8 mouse cellular contexts compared by ENCODE assay signal in the genomic region with DNA sequence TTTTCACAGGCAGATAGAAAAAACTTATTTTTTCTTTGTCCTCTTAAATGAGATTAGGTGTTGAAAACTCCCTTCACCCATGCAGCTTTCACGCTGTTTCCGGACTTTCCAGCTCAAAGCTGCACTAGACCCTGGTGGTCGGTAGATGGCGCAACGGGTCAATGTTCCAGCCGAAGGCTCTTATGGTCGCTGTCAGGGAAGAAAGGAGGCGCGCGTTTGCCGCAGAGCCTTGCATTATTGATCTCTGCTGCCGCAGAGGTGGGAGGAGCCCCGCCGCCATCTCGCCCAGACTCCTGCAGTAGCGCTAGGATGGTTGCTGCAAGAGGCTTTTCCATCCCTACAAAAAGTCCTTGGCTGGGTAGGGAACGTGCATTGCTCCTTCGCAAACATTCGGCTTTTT. TPM values are rescaled to one million over a fixed set of nuclear protein-coding genes. Genes with fewer than 3 reads are reported as not detected.
DNase-seq lines count a peak whose midpoint lies in the region; ATAC-seq lines count a peak whose summit lies in the region.

No protein-coding gene starts in this region.

- no peaks in the 10 kb centered on the region for H3K9me3 ChIP-seq in hindbrain, embryonic 16.5 days (ENCODE audit: control insufficient read depth, low read length)

- peaks cover 28% of the 10 kb centered on the region for H3K4me1 ChIP-seq in hindbrain, embryonic 16.5 days (ENCODE audit: control insufficient read depth, insufficient read depth, low read depth, low read length)

- peak; percentile 70 for DNase-seq in WW6 (ENCODE audit: low read depth, low spot score)
- peak; percentile 95 for DNase-seq in cerebellum, postnatal 4 days (ENCODE audit: low spot score in 2 of 2)
- peak; percentile 91 for DNase-seq in gastrocnemius, adult 18-20 months (ENCODE audit: low spot score)
- DNase-seq in left cerebral cortex, adult 18-20 months (ENCODE audit: low spot score in 2 of 2) = peak; percentile 94
- peak; percentile 93 for DNase-seq in right cerebral cortex, adult 18-20 months
- peak; percentile 61 for DNase-seq in urinary bladder, postnatal 10 days (ENCODE audit: low spot score)

- H3K36me3 ChIP-seq in hindbrain, embryonic 16.5 days (ENCODE audit: control insufficient read depth, insufficient read depth, low read length) = no peaks in the 10 kb centered on the region
- no peaks in the 10 kb centered on the region for H3K36me3 ChIP-seq in macrophage (ENCODE audit: inconsistent target)

- H3K9ac ChIP-seq in hindbrain, embryonic 16.5 days (ENCODE audit: low read depth, low read length) = peak overlapping the region; percentile 72

- WGBS in hindbrain, embryonic 16.5 days = under 1% methylated on average over 19 of the region's 19 CpGs
- under 1% methylated on average over 19 of the region's 19 CpGs for WGBS in macrophage (ENCODE audit: missing documents)

- H3K79me2 ChIP-seq in macrophage (ENCODE audit: inconsistent target) = no peaks in the 10 kb centered on the region

- peak overlapping the region; percentile 98 for H3K27ac ChIP-seq in hindbrain, embryonic 16.5 days (ENCODE audit: low read depth, low read length)
- H3K27ac ChIP-seq in macrophage = peak overlapping the region; percentile 65

- ATAC-seq in hindbrain, embryonic 16.5 days = peak; percentile 90

- peak overlapping the region; percentile 47 for H3K4me3 ChIP-seq in hindbrain, embryonic 16.5 days (ENCODE audit: low read length)
- peak overlapping the region; percentile 43 for H3K4me3 ChIP-seq in macrophage (ENCODE audit: inconsistent target)

- peak overlapping the region; percentile 82 for H3K4me2 ChIP-seq in hindbrain, embryonic 16.5 days (ENCODE audit: low read length)

- H3K27me3 ChIP-seq in hindbrain, embryonic 16.5 days (replicated peaks; ENCODE audit: control insufficient read depth, insufficient read depth, low read length) = no peaks in the 10 kb centered on the region

RNA-seq across cellular contexts. Expression of a gene that starts 7.5 kb away (rescaled TPM):
- total RNA-seq in gastrocnemius, adult 18-20 months (2021) = not detected
- polyA plus RNA-seq in hindbrain, embryonic 16.5 days (2015; fragmentation: Nextera tagmentation; extraction: Ambion mirVana) = 0.61 and 0.69 TPM in 2 replicates
- total RNA-seq in left cerebral cortex, adult 18-20 months (2021) = under 1 TPM; 0.23 to 0.60 TPM
- total RNA-seq in macrophage (2018; cell fraction: chromatin; rRNA removed) = not detected
- total RNA-seq in macrophage (2018; cell fraction: cytosol; rRNA removed) = not detected
- total RNA-seq in macrophage (2018; cell fraction: nucleus; rRNA removed) = not detected
- polyA plus RNA-seq in macrophage (2018) = not detected in 3 replicates

RNA-seq across cellular contexts. Expression of a gene that starts 37.4 kb away (rescaled TPM):
- total RNA-seq in gastrocnemius, adult 18-20 months (2021) = under 1 TPM; 0.64 to 0.81 TPM
- 6.8 and 7.2 TPM in 2 replicates for polyA plus RNA-seq in hindbrain, embryonic 16.5 days (2015; fragmentation: Nextera tagmentation; extraction: Ambion mirVana)
- 1 to 10 TPM; 2.5 to 3.0 TPM for total RNA-seq in left cerebral cortex, adult 18-20 months (2021)
- 10 to 100 TPM in 4 of 26 experiments, 1 to 10 TPM in 22; 1.1 to 15.4 (median 5.7) TPM for total RNA-seq in macrophage (2018; cell fraction: chromatin; rRNA removed)
- total RNA-seq in macrophage (2018; cell fraction: cytosol; rRNA removed) = 1 to 10 TPM in 12 of 26 experiments, under 1 TPM in 14; 0.38 to 1.9 (median 0.96) TPM
- 10 to 100 TPM in 1 of 26 experiments, 1 to 10 TPM in 25; 1.0 to 18.4 (median 3.2) TPM for total RNA-seq in macrophage (2018; cell fraction: nucleus; rRNA removed)
- 0.69 to 2.1 TPM (median 0.73 TPM) in 3 replicates for polyA plus RNA-seq in macrophage (2018)

RNA-seq across cellular contexts. Expression of a gene that starts 37.4 kb away (rescaled TPM):
- total RNA-seq in gastrocnemius, adult 18-20 months (2021) = 1 to 10 TPM; 2.9 to 3.9 TPM
- 28.3 and 34.2 TPM in 2 replicates for polyA plus RNA-seq in hindbrain, embryonic 16.5 days (2015; fragmentation: Nextera tagmentation; extraction: Ambion mirVana)
- total RNA-seq in left cerebral cortex, adult 18-20 months (2021) = 10 to 100 TPM; 14.5 to 14.7 TPM
- 1 to 10 TPM in 12 of 26 experiments, under 1 TPM in 7, not detected in 7; 0.36 to 4.5 (median 1.4) TPM for total RNA-seq in macrophage (2018; cell fraction: chromatin; rRNA removed)
- 1 to 10 TPM; 1.6 to 2.9 (median 2.1) TPM for total RNA-seq in macrophage (2018; cell fraction: cytosol; rRNA removed)
- total RNA-seq in macrophage (2018; cell fraction: nucleus; rRNA removed) = 1 to 10 TPM in 15 of 26 experiments, under 1 TPM in 6, not detected in 5; 0.35 to 2.8 (median 1.4) TPM
- 0.85 to 3.3 TPM (median 1.4 TPM) in 3 replicates for polyA plus RNA-seq in macrophage (2018)

Comparison
In these comparisons a context has a peak if more than half of its experiments do, and no peak if none do; other contexts are left out.
1. Peak in every context shown above with its lines: DNase-seq, ATAC-seq, H3K4me3 ChIP-seq and H3K27ac ChIP-seq.